Mouse (Mus musculus): ENCODE data around the gene Nmt1. TPM values are rescaled to one million over a fixed set of nuclear protein-coding genes. Genes with fewer than 3 reads are reported as not detected.

Nmt1 gene
- total RNA-seq, 2 experiments from 2014 or later, result 105 to 107 TPM

DNA sequence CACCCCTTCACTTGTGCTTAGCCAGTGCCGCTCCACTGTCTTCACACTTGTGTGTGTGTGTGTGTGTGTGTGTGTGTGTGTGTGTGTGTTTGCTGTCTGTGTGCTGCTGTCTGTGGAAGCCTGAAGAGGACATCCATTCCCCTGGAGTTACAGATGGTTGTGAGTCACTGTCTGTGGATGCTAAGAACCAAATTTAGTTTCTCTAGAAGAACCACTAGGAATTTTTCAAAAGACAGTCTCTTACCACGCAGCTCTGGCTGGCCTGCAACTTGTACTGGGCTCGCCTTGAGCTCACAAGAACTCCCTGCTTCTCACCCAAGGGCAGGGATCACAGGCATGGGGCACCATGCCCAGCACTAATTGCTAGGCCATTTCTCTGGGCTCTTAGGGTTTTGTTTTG is 5.0 kb downstream of the Nmt1 start:
- DNase-seq (ENCODE audit: low spot score in 2 of 2), result peak; percentile 68 to 79
- intact Hi-C loops (cut with DNase I), result no loop called here

- peak in 1 of 2 experiments; percentile 60 for DNase-seq (ENCODE audit: low spot score in 2 of 2)
- intact Hi-C loops (cut with DNase I), result no loop called here
These were observed 7.0 kb downstream of the Nmt1 start for GRCm38 (mm10) chr11:103035007-103035406.

- intact Hi-C loops (cut with DNase I), result no loop called here
- no peak for DNase-seq (ENCODE audit: low spot score in 2 of 2)
These were observed 9.0 kb downstream of the Nmt1 start for GRCm38 (mm10) chr11:103036881-103037465.

DNA sequence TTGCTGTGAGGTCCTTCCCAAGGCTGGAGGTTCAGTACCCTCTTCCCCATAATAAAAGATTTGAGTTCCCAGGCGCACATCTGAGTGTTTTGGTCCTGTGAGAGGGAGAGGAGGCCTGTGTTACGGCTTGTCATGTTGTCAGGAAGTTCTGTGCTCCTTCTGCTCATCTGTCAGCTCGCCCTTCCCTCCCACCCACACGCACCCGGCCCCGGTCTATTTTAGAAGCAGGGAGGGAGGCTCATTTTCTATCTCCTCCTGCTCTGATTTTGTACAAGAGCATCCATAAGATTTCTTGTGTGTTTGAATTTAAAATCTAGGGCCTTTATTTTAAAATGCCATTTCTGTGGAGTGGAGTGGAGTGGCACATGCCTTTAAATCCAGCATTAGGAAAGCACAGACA is 10.0 kb downstream of the Nmt1 start:
- intact Hi-C loops (cut with DNase I), result no loop called here
- DNase-seq (ENCODE audit: low spot score in 2 of 2), result peak; percentile 58 to 78

DNA sequence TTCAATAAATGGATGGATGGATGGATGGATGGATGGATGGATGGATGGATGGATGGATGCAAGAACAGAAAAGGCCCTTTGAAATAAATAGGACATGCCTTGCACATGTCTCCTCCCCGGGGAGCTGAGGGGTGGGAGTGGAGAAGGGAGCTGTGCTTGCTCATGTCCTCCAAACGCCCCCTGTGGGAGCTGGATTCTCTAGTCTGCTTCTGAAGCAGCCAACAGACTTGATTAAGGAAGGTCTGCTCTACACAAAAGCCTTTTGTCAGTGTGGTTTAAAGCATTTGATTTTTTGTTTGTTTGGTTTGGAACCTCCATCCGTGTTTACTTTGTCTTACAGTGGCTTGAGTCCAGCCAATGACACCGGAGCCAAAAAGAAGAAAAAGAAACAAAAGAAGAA is 14.8 kb downstream of the Nmt1 start:
- DNase-seq (ENCODE audit: low spot score in 2 of 2), result no peak
- intact Hi-C loops (cut with DNase I), result no loop called here

DNA sequence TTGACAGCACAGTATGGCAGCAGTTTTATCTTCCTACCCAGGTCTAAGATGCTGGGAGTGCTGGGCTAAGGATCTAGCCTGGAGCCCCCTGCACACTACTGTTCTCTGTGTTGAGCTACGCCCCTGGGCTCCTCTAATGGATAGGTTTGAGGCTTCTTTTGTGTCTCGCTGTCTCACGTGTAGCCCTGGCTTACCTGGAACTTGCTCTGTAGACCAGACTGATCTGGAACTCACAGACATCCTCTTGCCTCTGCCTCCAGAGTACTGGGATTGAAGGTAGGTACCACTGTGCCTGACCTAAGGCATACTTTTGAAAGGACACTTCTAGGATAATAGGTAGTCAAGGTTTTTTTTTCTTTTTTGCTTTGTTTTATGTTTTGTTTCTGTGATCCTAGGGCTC is 16.0 kb downstream of the Nmt1 start:
- intact Hi-C loops (cut with DNase I), result no loop called here
- DNase-seq (ENCODE audit: low spot score in 2 of 2), result no peak

- intact Hi-C loops (cut with DNase I), result no loop called here
- no peak for DNase-seq (ENCODE audit: low spot score in 2 of 2)
These were observed 18.3 kb downstream of the Nmt1 start for GRCm38 (mm10) chr11:103046286-103046685.

GRCm38 (mm10) chr11:103049611-103050010 is 21.6 kb downstream of the Nmt1 start:
- DNase-seq (ENCODE audit: low spot score in 2 of 2), result no peak
- intact Hi-C loops (cut with DNase I), result no loop called here

DNA sequence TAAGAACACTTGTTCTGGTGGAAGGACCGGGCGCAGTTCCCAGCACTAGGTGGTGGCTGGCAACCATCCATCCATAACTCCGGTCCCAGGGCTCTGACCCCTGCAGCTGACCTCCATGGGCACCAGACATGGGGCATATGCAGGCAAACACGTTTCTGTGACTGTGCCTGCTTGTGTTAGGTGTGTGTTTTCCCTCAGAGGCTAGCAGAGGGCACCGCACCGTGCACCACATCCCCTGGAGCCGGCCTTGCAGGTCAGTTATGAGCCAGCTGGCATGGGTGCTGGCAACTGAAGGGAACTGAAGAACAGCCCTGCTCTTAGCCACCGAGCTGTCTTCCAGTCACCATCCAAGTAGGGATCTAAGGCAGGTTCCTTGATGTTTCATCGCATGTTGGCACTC is 22.2 kb downstream of the Nmt1 start:
- intact Hi-C loops (cut with DNase I), result no loop called here
- DNase-seq (ENCODE audit: low spot score in 2 of 2), result no peak

- peak; percentile 53 to 65 for DNase-seq (ENCODE audit: low spot score in 2 of 2)
- intact Hi-C loops (cut with DNase I), result no loop called here
These were observed 23.3 kb downstream of the Nmt1 start for GRCm38 (mm10) chr11:103051249-103051691.

DNA sequence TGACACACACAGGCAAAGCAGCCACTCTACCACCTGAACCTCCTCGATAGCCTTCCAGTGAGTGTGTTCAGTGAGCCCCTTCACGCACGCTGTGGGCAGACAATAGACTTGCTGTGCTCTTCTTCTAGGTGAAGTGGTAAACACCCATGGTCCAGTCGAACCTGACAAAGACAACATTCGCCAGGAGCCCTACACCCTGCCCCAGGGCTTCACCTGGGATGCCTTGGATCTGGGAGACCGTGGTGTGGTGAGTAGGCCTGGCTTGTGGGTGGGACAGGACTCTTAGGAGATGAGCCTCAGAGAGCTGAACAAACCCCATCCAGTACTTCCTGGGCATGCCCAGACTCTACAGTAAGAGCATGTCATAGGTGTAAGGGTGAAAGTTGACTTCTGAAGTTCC is 24.1 kb downstream of the Nmt1 start:
- DNase-seq (ENCODE audit: low spot score in 2 of 2), result no peak
- intact Hi-C loops (cut with DNase I), result no loop called here

GRCm38 (mm10) chr11:103053191-103054076 is 25.4 kb downstream of the Nmt1 start:
- DNase-seq (ENCODE audit: low spot score in 2 of 2), result no peak
- intact Hi-C loops (cut with DNase I), result no loop called here

DNA sequence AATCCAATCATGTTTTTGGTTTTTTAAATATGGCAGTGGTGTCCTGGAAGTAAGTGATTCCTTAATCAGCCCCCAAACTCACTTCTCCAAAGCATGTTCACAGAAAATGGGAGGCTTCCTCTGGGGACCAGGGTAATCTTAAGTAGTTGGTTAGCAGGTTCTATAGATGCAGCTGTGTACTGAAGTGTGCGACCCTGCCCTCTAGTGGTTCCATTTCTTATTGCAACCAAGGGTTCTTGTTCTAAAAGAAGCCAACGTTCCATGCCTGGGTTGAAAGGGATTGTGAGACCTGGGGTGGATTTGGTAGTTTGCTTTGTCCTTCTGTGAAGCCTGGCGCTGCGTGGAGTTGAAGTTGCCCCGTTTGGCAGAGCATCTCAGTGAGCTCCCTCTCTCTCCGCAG is 26.8 kb downstream of the Nmt1 start:
- peak; percentile 91 to 92 for DNase-seq (ENCODE audit: low spot score in 2 of 2)
- intact Hi-C loops (cut with DNase I), result loop anchor here (5.0 kb wide), 1 partner anchor 152 kb away; the partner anchor contains the start of gene Gfap

GRCm38 (mm10) chr11:103056636-103057035 is 28.6 kb downstream of the Nmt1 start:
- intact Hi-C loops (cut with DNase I), result loop anchor here (5.0 kb wide), 1 partner anchor 154 kb away; the partner anchor contains the start of gene Gfap
- no peak for DNase-seq (ENCODE audit: low spot score in 2 of 2)

DNA sequence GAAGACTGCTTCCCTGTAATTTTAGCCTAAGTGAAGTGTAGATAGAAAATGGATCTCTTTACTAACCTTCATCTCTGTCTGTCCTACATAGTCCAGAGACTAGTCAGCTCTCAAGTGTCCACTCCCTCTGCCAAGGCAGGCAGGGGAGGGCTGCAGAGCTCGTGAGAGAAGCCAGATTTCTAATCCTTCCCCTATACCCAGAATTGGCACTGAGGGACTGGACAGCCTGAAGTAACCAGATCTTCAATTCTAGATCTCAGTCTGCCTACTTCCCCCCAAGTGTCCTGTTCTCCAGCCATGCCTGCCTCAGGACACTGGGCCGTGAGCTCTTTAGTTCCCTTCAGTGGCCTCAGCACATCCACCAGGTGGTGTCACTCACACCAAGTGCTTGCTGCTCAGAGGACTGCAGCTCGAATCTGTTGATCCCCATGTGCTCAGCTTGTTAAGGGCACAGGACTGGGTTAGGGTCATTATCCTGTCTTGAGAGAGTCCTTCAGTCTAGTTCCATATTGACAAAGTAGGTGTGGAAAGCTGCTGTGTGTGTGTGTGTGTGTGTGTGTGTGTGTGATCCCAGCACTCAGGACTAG is 30.6 kb downstream of the Nmt1 start:
- intact Hi-C loops (cut with DNase I), result loop anchor here (5.0 kb wide), 1 partner anchor 156 kb away; the partner anchor contains the start of gene Gfap

DNA sequence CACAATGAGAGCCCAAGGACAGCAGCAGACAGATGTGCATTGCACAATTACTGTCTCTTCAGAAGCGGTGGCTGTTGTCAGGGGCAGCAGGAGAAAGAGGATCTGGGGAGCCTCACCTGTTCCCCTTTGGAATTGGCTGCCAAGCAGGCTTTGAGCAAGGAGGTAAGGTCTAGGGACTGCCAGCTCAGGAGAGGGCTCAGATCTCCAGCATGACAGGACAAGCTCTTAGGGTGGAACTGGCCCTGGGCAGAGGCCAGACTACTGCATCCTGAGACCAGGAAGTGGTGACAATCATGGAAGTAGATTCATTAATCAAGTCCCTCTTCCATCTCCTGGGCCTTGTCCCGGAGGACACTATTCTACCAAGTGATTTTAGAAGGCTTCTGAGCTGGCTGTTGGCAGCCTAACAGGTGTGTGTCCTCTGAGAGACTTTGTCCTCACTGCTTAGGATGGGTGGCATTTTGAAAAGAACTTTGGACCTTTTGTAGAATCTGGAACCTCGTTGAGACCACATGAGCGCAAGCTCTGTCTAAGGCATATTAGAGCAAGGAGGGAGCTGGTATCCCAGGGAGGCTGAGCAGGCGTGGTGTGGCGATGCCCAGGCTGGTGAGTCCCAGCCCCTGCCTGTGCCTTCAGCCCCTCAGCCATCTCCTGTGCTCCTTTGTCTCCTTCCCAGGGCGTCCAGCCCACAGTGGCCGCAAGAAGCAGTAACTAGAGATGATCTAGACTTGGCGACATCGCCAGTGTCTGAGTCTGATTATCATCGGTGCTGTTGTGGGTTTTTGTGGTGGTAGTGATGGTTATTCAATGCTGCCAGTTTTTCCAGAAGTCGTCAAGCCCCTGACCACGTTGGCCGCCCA is 38.4 kb downstream of the Nmt1 start:
- DNase-seq (ENCODE audit: low spot score in 2 of 2), result no peak
- intact Hi-C loops (cut with DNase I), result no loop called here

More for the DNA sequence above, 30.6 kb downstream of the Nmt1 start:
- no peak for DNase-seq (ENCODE audit: low spot score in 2 of 2)

- intact Hi-C loops (cut with DNase I), result no loop called here
- DNase-seq (ENCODE audit: low spot score in 2 of 2), result no peak
These were observed 39.0 kb downstream of the Nmt1 start for GRCm38 (mm10) chr11:103067051-103067361.

DNA sequence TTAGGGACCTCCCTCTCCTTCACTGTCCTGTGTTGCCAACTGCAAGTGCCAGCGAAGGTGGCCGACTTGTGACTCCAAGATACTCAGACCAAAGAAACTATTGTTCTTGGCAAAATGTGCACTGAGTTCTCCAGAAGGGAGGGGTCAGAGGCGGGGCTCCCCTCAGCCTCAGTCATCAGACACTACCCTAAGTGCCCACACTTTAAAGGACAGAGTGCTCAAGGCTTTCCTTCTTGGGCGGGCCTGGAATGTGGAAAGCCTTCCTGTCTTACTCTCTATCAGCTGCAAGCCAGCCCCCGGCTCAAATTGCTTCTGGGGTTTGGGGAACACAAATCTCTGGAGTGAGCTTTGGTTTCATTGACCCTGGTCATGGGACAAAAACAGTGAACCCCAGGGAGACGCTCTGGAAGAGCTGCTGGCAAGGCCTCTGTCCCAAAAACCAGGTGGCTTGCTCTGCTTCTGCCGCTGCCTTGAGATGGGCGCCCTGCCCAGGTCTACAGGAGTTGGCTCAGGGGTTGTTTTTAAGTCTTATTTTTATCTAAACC is 39.5 kb downstream of the Nmt1 start:
- intact Hi-C loops (cut with DNase I), result no loop called here
- DNase-seq (ENCODE audit: low spot score in 2 of 2), result no peak

DNA sequence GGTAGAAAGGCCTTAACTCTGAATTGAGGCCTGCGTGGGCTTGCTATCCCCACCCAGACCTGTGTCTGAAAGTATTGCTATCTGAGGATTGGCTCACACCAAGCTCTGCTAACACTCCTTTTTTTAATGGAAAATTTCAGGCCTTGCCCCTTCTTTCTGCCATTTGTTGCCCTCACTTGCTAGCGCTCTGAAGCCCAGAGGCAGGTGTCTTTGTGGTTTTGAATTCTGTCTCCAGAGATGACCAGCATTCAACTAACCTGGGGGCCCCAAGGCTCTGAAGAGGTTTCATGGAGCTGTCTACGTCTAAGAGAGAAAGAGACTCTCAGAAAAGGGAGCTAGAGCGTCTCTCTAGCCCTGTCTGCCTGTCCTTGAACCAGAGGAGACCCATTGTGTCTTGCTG is 40.3 kb downstream of the Nmt1 start:
- intact Hi-C loops (cut with DNase I), result no loop called here
- DNase-seq (ENCODE audit: low spot score in 2 of 2), result no peak
